14 mouse cellular contexts compared by ENCODE assay signal in the genomic region with DNA sequence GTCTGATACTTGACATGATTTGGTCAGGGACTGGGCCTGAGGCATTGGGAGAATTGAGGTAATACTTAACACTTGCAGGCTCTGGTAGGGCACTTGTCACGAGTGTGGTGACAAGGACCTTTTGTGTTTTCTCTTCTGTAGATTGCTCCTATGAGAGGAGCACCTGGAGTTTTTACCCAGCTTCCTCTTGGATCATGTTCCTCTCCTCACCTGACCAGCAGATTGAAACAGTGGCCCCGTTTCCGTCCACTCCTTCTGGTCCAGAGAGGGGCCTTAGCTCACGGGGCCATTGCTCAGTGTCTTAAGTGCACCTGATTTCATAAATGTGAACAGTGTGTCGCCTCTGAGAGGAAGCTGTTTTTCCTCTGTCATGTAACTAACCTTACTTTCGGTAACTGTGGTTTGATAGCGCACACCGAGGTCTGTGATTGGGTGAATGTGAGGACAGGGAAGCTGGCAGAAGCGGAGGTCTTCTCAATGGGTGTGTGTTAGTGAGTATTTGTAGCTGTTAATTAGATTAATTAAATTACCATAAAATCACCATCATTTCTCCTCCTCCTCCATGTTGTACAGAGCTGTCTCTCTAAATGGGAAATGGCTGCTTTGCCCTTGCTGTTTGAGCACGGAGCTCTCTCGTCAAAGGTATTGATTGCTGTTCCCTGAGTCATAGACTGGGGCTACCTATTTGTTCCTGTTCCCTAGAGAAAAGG. TPM values are rescaled to one million over a fixed set of nuclear protein-coding genes. Genes with fewer than 3 reads are reported as not detected.
A peak's percentile ranks its signal among the peaks of the same experiment; 100 is the strongest.
DNase-seq lines count a peak whose midpoint lies in the region; ATAC-seq and TF ChIP-seq lines count a peak whose summit lies in the region.
"Had no signal": no experiment of that assay in that cellular context is flagged by ENCODE, and none has a peak within 500 bp of the region (broad histone marks: within the 10 kb centered on the region; RNA-seq: fewer than 3 reads in every experiment).

No protein-coding gene starts in this region.

- H3K9me3 ChIP-seq in forebrain, embryonic 13.5 days (replicated peaks) = no peaks in the 10 kb centered on the region
- no peaks in the 10 kb centered on the region for H3K9me3 ChIP-seq in forebrain, postnatal 0 days (ENCODE audit: low read length)
- no peaks in the 10 kb centered on the region for H3K9me3 ChIP-seq in kidney, embryonic 16.5 days (ENCODE audit: low read length)
- H3K9me3 ChIP-seq: embryonic facial prominence, embryonic 10.5 days; intestine, embryonic 15.5 days; megakaryocyte, embryonic 14.5 days had no signal

- ATAC-seq in forebrain, embryonic 13.5 days = peak; percentile 64
- no peak; the same call in 1 of the 2 replicates for ATAC-seq in forebrain, postnatal 0 days
- ATAC-seq in megakaryocyte-erythroid progenitor cell, adult 5-6 weeks (replicated peaks; ENCODE audit: low FRiP score, low TSS enrichment, poor library complexity, severe bottlenecking) = 0 out of 2 replicates have a peak, but pooled peaks have one; percentile 35
- no peak for ATAC-seq in kidney, embryonic 16.5 days (ENCODE audit: low FRiP score, low TSS enrichment)
- ATAC-seq: intestine, embryonic 15.5 days had no signal

- H3K9ac ChIP-seq in forebrain, embryonic 13.5 days = no peak overlapping the region
- no peak overlapping the region for H3K9ac ChIP-seq in forebrain, postnatal 0 days
- no peak overlapping the region for H3K9ac ChIP-seq in kidney, embryonic 16.5 days (replicated peaks; ENCODE audit: low read length)
- H3K9ac ChIP-seq: intestine, embryonic 15.5 days had no signal

- TF ChIP-seq CTCF in forebrain, postnatal 0 days (IDR thresholded peaks at IDR 0.05; ENCODE audit: low read depth) = no peak
- TF ChIP-seq CTCF in thymus, adult 2 months (IDR thresholded peaks at IDR 0.05; ENCODE audit: borderline replicate concordance, control insufficient read depth, extremely low read depth, insufficient read depth, low read length, poor library complexity) = no peak

- TF ChIP-seq POLR2A in thymus, adult 2 months (IDR thresholded peaks at IDR 0.05; ENCODE audit: control insufficient read depth, extremely low read depth, insufficient read depth, low read length, poor library complexity) = no peak

- no peak for DNase-seq in forebrain, postnatal 0 days
- peak; percentile 26 for DNase-seq in thymus, adult 2 months
- no peak for DNase-seq in thymus, adult 18-20 months
- no peak for DNase-seq in cerebellum, postnatal 36 days
- no peak for DNase-seq in urinary bladder, postnatal 25 days (ENCODE audit: low spot score)
- DNase-seq: cerebellum, adult 8-10 months; gastrocnemius, postnatal 10 days had no signal

- no peak overlapping the region for H3K27ac ChIP-seq in forebrain, embryonic 13.5 days
- no peak overlapping the region for H3K27ac ChIP-seq in forebrain, postnatal 0 days (ENCODE audit: low read depth, low read length)
- H3K27ac ChIP-seq in thymus, adult 2 months (ENCODE audit: control insufficient read depth, insufficient read depth, low read length) = no peak overlapping the region
- no peak overlapping the region for H3K27ac ChIP-seq in kidney, embryonic 16.5 days (ENCODE audit: low read length)
- H3K27ac ChIP-seq: embryonic facial prominence, embryonic 10.5 days; intestine, embryonic 15.5 days; left cerebral cortex, adult 2 months had no signal

- no peaks in the 10 kb centered on the region for H3K36me3 ChIP-seq in forebrain, embryonic 13.5 days (ENCODE audit: poor library complexity, severe bottlenecking)
- H3K36me3 ChIP-seq in forebrain, postnatal 0 days (ENCODE audit: insufficient read depth) = no peaks in the 10 kb centered on the region
- no peaks in the 10 kb centered on the region for H3K36me3 ChIP-seq in thymus, adult 2 months (ENCODE audit: control insufficient read depth, insufficient read depth, low read length)
- no peaks in the 10 kb centered on the region for H3K36me3 ChIP-seq in kidney, embryonic 16.5 days (ENCODE audit: insufficient read depth, low read length)
- H3K36me3 ChIP-seq: embryonic facial prominence, embryonic 10.5 days; intestine, embryonic 15.5 days had no signal

- peaks cover 21% of the 10 kb centered on the region for H3K4me1 ChIP-seq in forebrain, embryonic 13.5 days
- no peaks in the 10 kb centered on the region for H3K4me1 ChIP-seq in forebrain, postnatal 0 days (ENCODE audit: insufficient read depth)
- peaks cover 10% of the 10 kb centered on the region for H3K4me1 ChIP-seq in thymus, adult 2 months (replicated peaks; ENCODE audit: control insufficient read depth, insufficient read depth, low read length)
- H3K4me1 ChIP-seq in kidney, embryonic 16.5 days (ENCODE audit: insufficient read depth, low read length) = peaks cover 21% of the 10 kb centered on the region

- WGBS in forebrain, embryonic 13.5 days = 58% methylated on average over 11 of the region's 11 CpGs
- WGBS in forebrain, postnatal 0 days = 56% methylated on average over 11 of the region's 11 CpGs
- 10% methylated on average over 11 of the region's 11 CpGs for WGBS in thymus, adult 2 months
- 78% methylated on average over 11 of the region's 11 CpGs for WGBS in kidney, embryonic 16.5 days

- no peak overlapping the region for H3K4me2 ChIP-seq in forebrain, embryonic 13.5 days
- no peak overlapping the region for H3K4me2 ChIP-seq in forebrain, postnatal 0 days (ENCODE audit: low read depth)
- no peak overlapping the region for H3K4me2 ChIP-seq in kidney, embryonic 16.5 days (replicated peaks; ENCODE audit: low read depth, low read length)
- H3K4me2 ChIP-seq: intestine, embryonic 15.5 days had no signal

- no peak overlapping the region for H3K4me3 ChIP-seq in forebrain, embryonic 13.5 days
- H3K4me3 ChIP-seq in forebrain, postnatal 0 days (ENCODE audit: low read depth, low read length) = no peak overlapping the region
- H3K4me3 ChIP-seq in thymus, adult 2 months (ENCODE audit: control insufficient read depth, insufficient read depth, low read length) = peak overlapping the region; percentile 26
- no peak overlapping the region for H3K4me3 ChIP-seq in kidney, embryonic 16.5 days (ENCODE audit: low read length)
- H3K4me3 ChIP-seq: embryonic facial prominence, embryonic 10.5 days; intestine, embryonic 15.5 days; left cerebral cortex, adult 2 months; megakaryocyte, embryonic 14.5 days had no signal

- no peaks in the 10 kb centered on the region for H3K27me3 ChIP-seq in forebrain, embryonic 13.5 days
- no peaks in the 10 kb centered on the region for H3K27me3 ChIP-seq in forebrain, postnatal 0 days (ENCODE audit: insufficient read depth, low read length)
- no peaks in the 10 kb centered on the region for H3K27me3 ChIP-seq in thymus, adult 2 months (ENCODE audit: control insufficient read depth, insufficient read depth, low read length)
- H3K27me3 ChIP-seq in kidney, embryonic 16.5 days (ENCODE audit: insufficient read depth, low read length) = no peaks in the 10 kb centered on the region
- H3K27me3 ChIP-seq: intestine, embryonic 15.5 days; megakaryocyte, embryonic 14.5 days had no signal

RNA-seq across cellular contexts. Expression of a gene that starts 35.1 kb away (rescaled TPM):
- polyA plus RNA-seq in forebrain, embryonic 13.5 days (2015; fragmentation: Nextera tagmentation; extraction: Ambion mirVana) = 13.9 and 15.4 TPM in 2 replicates
- total RNA-seq in forebrain, postnatal 0 days (2014; rRNA removed) = 16.1 and 23.0 TPM in 2 replicates
- 18.2 TPM in 2 replicates for polyA plus RNA-seq in forebrain, postnatal 0 days (2015; fragmentation: Nextera tagmentation; extraction: Ambion mirVana)
- polyA plus RNA-seq in thymus, adult 2 months (2012; rRNA removed) = 129 and 141 TPM in 2 replicates
- 116 and 120 TPM in 2 replicates for total RNA-seq in megakaryocyte-erythroid progenitor cell, adult 5-6 weeks (2014; fragmentation: Nextera tagmentation)
- 29.5 and 49.3 TPM in 2 replicates for total RNA-seq in megakaryocyte-erythroid progenitor cell, adult 5-6 weeks (2017)
- polyA plus RNA-seq in kidney, embryonic 16.5 days (2015; fragmentation: Nextera tagmentation; extraction: Ambion mirVana) = 9.9 and 15.4 TPM in 2 replicates

Comparison
In these comparisons a context has a peak if more than half of its experiments do, and no peak if none do; other contexts are left out.
1. ATAC-seq: peak in forebrain, embryonic 13.5 days (single experiment) and megakaryocyte-erythroid progenitor cell, adult 5-6 weeks (single experiment); none in forebrain, postnatal 0 days (single experiment) and kidney, embryonic 16.5 days (single experiment).